Mouse (Mus musculus) midbrain, embryonic 16.5 days (tissue): ENCODE data around the gene Gm30191. TPM values are rescaled to one million over a fixed set of nuclear protein-coding genes. Genes with fewer than 3 reads are reported as not detected.
A peak's percentile ranks its signal among the peaks of the same experiment; 100 is the strongest.

ENCODE experiments used
- ATAC-seq: fragments of 200-750 bp; cut with Nextera tagmentation; 2 replicates; pipeline ENCODE4 v1.8.0; 2017; ENCODE audit warnings: moderate TSS enrichment
- H3K27ac ChIP-seq: fragments of 300-500 bp; sonication (generic); 2 replicates; pipeline ENCODE4 v1.5.1; 2014; ENCODE audit warnings: mild to moderate bottlenecking, low read length, mixed read lengths
- H3K27me3 ChIP-seq: fragments of 300-500 bp; sonication (generic); 2 replicates; pipeline ENCODE4 v1.6.1; 2014; ENCODE audit warnings: low read depth, low read length, mixed read lengths; ENCODE audit not compliant: control insufficient read depth, insufficient read depth
- H3K36me3 ChIP-seq: fragments of 300-500 bp; sonication (generic); 2 replicates; pipeline ENCODE4 v1.6.1; 2014; ENCODE audit warnings: mild to moderate bottlenecking, low read length, moderate library complexity, mixed read lengths; ENCODE audit not compliant: control insufficient read depth, insufficient read depth
- H3K4me1 ChIP-seq: fragments of 300-500 bp; sonication (generic); 2 replicates; pipeline ENCODE4 v1.6.1; 2014; ENCODE audit warnings: mild to moderate bottlenecking, low read length, mixed read lengths; ENCODE audit not compliant: control insufficient read depth, insufficient read depth
- H3K4me2 ChIP-seq: fragments of 300-500 bp; sonication (generic); 2 replicates; pipeline ENCODE4 v1.6.1; 2014; ENCODE audit warnings: mild to moderate bottlenecking, low read length, mixed read lengths
- H3K4me3 ChIP-seq: fragments of 300-500 bp; sonication (generic); 2 replicates; pipeline ENCODE4 v1.5.1; 2014; ENCODE audit warnings: low read depth, mild to moderate bottlenecking, low read length, moderate library complexity, mixed read lengths
- H3K9ac ChIP-seq: fragments of 300-500 bp; sonication (generic); 2 replicates; pipeline ENCODE4 v1.6.1; 2014; ENCODE audit warnings: low read depth, low read length, mixed read lengths
- H3K9me3 ChIP-seq: fragments of 300-500 bp; sonication (generic); replicated peaks from 2 replicates; pipeline ENCODE4 v1.6.1; 2014; ENCODE audit warnings: mild to moderate bottlenecking, low read length, mixed read lengths; ENCODE audit not compliant: control insufficient read depth, poor library complexity, severe bottlenecking
- WGBS: fragments of 180-500 bp; shearing (Covaris S2); extraction: QIAGEN DNeasy Blood & Tissue Kit; methylation state at CpG from one replicate; pipeline ENCODE4 v1.1.7; 2014; 5-methylcytosine and 5-hydroxymethylcytosine counted together
- polyA plus RNA-seq: library from polyadenylated mRNA; unstranded; fragments of >200 nt; fragmentation: Nextera tagmentation; extraction: Ambion mirVana; gene quantifications from 2 replicates; pipeline ENCODE4 v1.2.1, GENCODE M21; 2015

Gene Gm30191
- not detected in 2 replicates for polyA plus RNA-seq

GRCm38 (mm10) chr4:134246719-134247258 lies at the start of gene Gm30191:
Gm30191 (plus strand) TSS chr4:134246935.
- WGBS, result 66% methylated on average over 7 of the region's 7 CpGs
- Histone ChIP-seq H3K27ac (no peak within 1 kb of the TSS), H3K4me2 (peak within 1 kb of the TSS; percentile 85), H3K9me3 (no peaks in the 10 kb centered on the region), H3K4me3 (peak within 1 kb of the TSS; percentile 67), H3K27me3 (peaks cover 19% of the 10 kb centered on the region), H3K36me3 (no peaks in the 10 kb centered on the region), H3K4me1 (peaks cover 26% of the 10 kb centered on the region), H3K9ac (peak within 1 kb of the TSS; percentile 60)
- no peak for ATAC-seq

GRCm38 (mm10) chr4:134199371-134199770 lies 47.4 kb upstream of the Gm30191 start:
- no peak overlapping the region for H3K4me2 ChIP-seq
- no peaks in the 10 kb centered on the region for H3K4me1 ChIP-seq
- WGBS, result 76% methylated on average over 2 of the region's 2 CpGs
- no peaks in the 10 kb centered on the region for H3K9me3 ChIP-seq
- H3K27me3 ChIP-seq, result no peaks in the 10 kb centered on the region
- ATAC-seq, result no peak
- H3K36me3 ChIP-seq, result no peaks in the 10 kb centered on the region
- no peak overlapping the region for H3K4me3 ChIP-seq
- no peak overlapping the region for H3K27ac ChIP-seq
- H3K9ac ChIP-seq, result no peak overlapping the region

GRCm38 (mm10) chr4:134202904-134203303 lies 43.8 kb upstream of the Gm30191 start, which contains the start of gene Gm7534:
Gm7534 (minus strand) TSS chr4:134203004.
- ATAC-seq, result no peak
- no peaks in the 10 kb centered on the region for H3K4me1 ChIP-seq
- no peaks in the 10 kb centered on the region for H3K27me3 ChIP-seq
- H3K9me3 ChIP-seq, result no peaks in the 10 kb centered on the region
- no peak within 1 kb of the TSS for H3K27ac ChIP-seq
- no peak within 1 kb of the TSS for H3K4me2 ChIP-seq
- 93% methylated on average over 4 of the region's 4 CpGs for WGBS
- H3K4me3 ChIP-seq, result no peak within 1 kb of the TSS
- no peak within 1 kb of the TSS for H3K9ac ChIP-seq
- H3K36me3 ChIP-seq, result no peaks in the 10 kb centered on the region

GRCm38 (mm10) chr4:134203340-134203896 lies 43.3 kb upstream of the Gm30191 start:
- WGBS, result 91% methylated on average over 17 of the region's 17 CpGs
- Histone ChIP-seq H3K9ac (no peak overlapping the region), H3K4me2 (no peak overlapping the region), H3K27me3 (no peaks in the 10 kb centered on the region), H3K4me3 (no peak overlapping the region), H3K4me1 (no peaks in the 10 kb centered on the region), H3K27ac (no peak overlapping the region), H3K9me3 (no peaks in the 10 kb centered on the region), H3K36me3 (no peaks in the 10 kb centered on the region)
- ATAC-seq, result no peak

GRCm38 (mm10) chr4:134206488-134207053 lies 40.2 kb upstream of the Gm30191 start:
- Histone ChIP-seq H3K4me2 (no peak overlapping the region), H3K9me3 (no peaks in the 10 kb centered on the region), H3K4me1 (no peaks in the 10 kb centered on the region), H3K9ac (no peak overlapping the region), H3K27me3 (no peaks in the 10 kb centered on the region), H3K36me3 (no peaks in the 10 kb centered on the region), H3K27ac (no peak overlapping the region), H3K4me3 (no peak overlapping the region)
- 71% methylated on average over 6 of the region's 6 CpGs for WGBS
- ATAC-seq, result no peak

- H3K9me3 ChIP-seq, result no peaks in the 10 kb centered on the region
- no peak overlapping the region for H3K4me2 ChIP-seq
- WGBS, result 66% methylated on average over 11 of the region's 11 CpGs
- H3K4me3 ChIP-seq, result no peak overlapping the region
- no peak overlapping the region for H3K9ac ChIP-seq
- no peaks in the 10 kb centered on the region for H3K27me3 ChIP-seq
- no peak for ATAC-seq
- no peak overlapping the region for H3K27ac ChIP-seq
- H3K4me1 ChIP-seq, result no peaks in the 10 kb centered on the region
- no peaks in the 10 kb centered on the region for H3K36me3 ChIP-seq
Measured at GRCm38 (mm10) chr4:134222793-134223600, 23.7 kb upstream of the Gm30191 start.

GRCm38 (mm10) chr4:134227194-134227593 lies 19.5 kb upstream of the Gm30191 start, which contains the start of gene Catsper4:
Catsper4 (minus strand) TSS chr4:134227383.
- H3K27me3 ChIP-seq, result no peaks in the 10 kb centered on the region
- no peak within 1 kb of the TSS for H3K4me2 ChIP-seq
- H3K36me3 ChIP-seq, result no peaks in the 10 kb centered on the region
- no peak within 1 kb of the TSS for H3K4me3 ChIP-seq
- no peak for ATAC-seq
- no peaks in the 10 kb centered on the region for H3K4me1 ChIP-seq
- WGBS, result 77% methylated on average over 8 of the region's 8 CpGs
- H3K9me3 ChIP-seq, result no peaks in the 10 kb centered on the region
- no peak within 1 kb of the TSS for H3K9ac ChIP-seq
- H3K27ac ChIP-seq, result no peak within 1 kb of the TSS

GRCm38 (mm10) chr4:134230431-134230830 lies 16.3 kb upstream of the Gm30191 start:
- Histone ChIP-seq H3K9ac (no peak overlapping the region), H3K27me3 (no peaks in the 10 kb centered on the region), H3K9me3 (no peaks in the 10 kb centered on the region), H3K4me1 (no peaks in the 10 kb centered on the region), H3K36me3 (no peaks in the 10 kb centered on the region), H3K4me2 (no peak overlapping the region), H3K27ac (no peak overlapping the region), H3K4me3 (no peak overlapping the region)
- WGBS, result 36% methylated on average over 8 of the region's 8 CpGs
- ATAC-seq, result no peak

GRCm38 (mm10) chr4:134234876-134235275 lies 11.9 kb upstream of the Gm30191 start:
- Histone ChIP-seq H3K27me3 (peaks cover 11% of the 10 kb centered on the region; the same call in 1 of the 2 replicates), H3K27ac (no peak overlapping the region), H3K4me1 (no peaks in the 10 kb centered on the region), H3K4me3 (no peak overlapping the region), H3K9me3 (no peaks in the 10 kb centered on the region), H3K36me3 (no peaks in the 10 kb centered on the region), H3K4me2 (no peak overlapping the region), H3K9ac (no peak overlapping the region)
- ATAC-seq, result no peak
- 85% methylated on average over 5 of the region's 5 CpGs for WGBS
